Mouse (Mus musculus): Measurements from ENCODE around the gene Plekho2. TPM values are rescaled to one million over a fixed set of nuclear protein-coding genes. Genes with fewer than 3 reads are reported as not detected.

The Plekho2 gene
- total RNA-seq, 2 experiments from 2014 or later, result 5.6 to 8.4 TPM

DNA sequence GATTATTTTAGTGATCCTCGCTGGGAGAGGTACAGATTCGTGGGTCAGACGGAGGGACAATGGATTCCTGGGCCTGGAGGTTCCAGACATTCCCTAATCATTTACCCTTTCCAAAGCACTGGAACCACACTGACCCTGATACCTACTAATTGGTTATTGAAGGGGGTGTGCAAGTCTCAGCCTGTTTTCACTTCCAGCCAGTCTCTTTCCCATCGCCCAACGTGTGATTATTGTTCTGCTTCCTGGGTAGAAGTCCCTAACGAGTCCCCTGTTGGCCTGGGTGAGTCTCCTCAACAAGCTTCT lies 7.4 kb upstream of the Plekho2 start:
- no peak for DNase-seq (ENCODE audit: low spot score in 2 of 2)

GRCm38 (mm10) chr9:65586406-65587269 lies 6.8 kb upstream of the Plekho2 start, which contains the start of gene Pif1:
Pif1 (plus strand) TSS chr9:65587160.
- peak; percentile 62 to 78 for DNase-seq (ENCODE audit: low spot score in 2 of 2)

DNA sequence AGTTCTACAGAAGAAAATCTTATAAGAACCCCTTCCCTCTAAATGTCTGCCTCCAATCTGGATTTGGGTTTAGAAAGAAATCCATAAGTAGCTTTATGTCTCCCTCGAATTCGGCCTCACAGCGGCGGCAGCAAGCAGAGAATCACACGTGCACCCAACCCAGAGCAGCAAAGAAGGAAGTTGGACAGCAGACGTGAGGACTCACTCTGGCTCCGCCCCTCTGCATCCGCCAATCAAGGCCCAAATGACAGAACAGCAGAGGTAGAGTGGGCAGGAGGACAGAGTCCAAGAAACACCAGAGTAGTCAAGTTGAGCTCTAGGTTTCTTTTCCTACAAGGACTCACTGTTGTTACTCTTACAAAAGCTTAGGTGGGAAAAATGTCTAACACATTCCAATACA lies 3.2 kb upstream of the Plekho2 start:
- no peak for DNase-seq (ENCODE audit: low spot score in 2 of 2)

GRCm38 (mm10) chr9:65580401-65581256 lies 789 bp upstream of the Plekho2 start:
- peak; percentile 83 to 86 for DNase-seq (ENCODE audit: low spot score in 2 of 2)

GRCm38 (mm10) chr9:65578801-65579249 lies 1.0 kb downstream of the Plekho2 start:
- DNase-seq (ENCODE audit: low spot score in 2 of 2), result no peak

DNA sequence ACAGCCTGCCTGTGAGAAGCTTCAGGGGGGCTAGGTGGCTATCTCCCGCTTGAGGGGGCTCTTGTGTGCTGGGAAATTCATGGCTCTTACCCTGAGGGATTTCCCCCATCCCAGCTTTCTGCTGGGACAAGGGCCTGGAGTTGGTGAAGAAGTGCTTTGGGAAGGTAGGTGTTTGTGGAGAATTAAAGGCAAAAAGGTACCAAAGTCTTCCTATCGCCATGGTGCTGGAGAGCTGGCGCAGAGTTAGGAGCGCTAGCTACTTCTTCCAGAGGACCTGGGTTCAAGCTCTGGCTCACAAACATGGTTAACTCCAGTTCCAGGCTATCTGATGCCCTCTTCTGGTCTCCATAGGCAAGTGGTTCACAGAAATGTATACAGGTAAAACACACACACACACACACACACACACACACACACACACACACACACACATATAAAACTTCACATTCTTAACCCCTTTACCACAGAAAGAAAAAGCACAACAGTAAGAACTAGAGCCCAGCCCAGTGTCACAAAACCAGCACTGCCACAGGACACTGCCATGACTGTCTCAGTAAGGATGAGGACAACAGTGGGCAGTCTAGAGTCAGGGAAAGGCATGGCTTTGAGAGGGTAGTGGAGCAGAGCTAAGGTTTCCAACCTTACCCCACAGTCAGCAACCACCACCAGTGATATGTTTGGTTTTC lies 2.2 kb downstream of the Plekho2 start:
- no peak for DNase-seq (ENCODE audit: low spot score in 2 of 2)

- DNase-seq (ENCODE audit: low spot score in 2 of 2), result peak in 1 of 2 experiments; percentile 54
Measured at GRCm38 (mm10) chr9:65576861-65577510, 2.9 kb downstream of the Plekho2 start.

- DNase-seq (ENCODE audit: low spot score in 2 of 2), result no peak
Measured at GRCm38 (mm10) chr9:65575393-65576196, 4.2 kb downstream of the Plekho2 start.

- no peak for DNase-seq (ENCODE audit: low spot score in 2 of 2)
Measured at GRCm38 (mm10) chr9:65574513-65575392, 5.1 kb downstream of the Plekho2 start.

DNA sequence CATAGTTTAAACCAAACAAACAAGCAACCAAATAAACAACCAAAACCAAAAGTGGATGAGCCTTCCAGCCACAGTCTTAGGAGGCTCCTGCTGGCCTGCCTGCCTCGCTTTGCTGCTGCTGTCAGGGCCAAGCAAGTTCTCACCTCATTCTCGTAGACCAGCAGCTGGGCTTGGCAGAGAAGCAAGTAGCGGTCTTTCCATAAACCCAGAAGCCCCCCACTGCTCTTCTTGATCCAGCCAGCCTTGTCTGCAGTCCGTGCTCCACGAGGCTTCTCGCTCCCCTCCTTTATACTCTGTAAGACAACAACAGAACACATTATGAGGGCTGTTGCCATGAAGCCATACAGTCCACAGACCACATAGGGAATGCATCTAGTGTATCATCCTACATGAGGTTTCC lies 7.0 kb downstream of the Plekho2 start:
- DNase-seq (ENCODE audit: low spot score in 2 of 2), result no peak

DNA sequence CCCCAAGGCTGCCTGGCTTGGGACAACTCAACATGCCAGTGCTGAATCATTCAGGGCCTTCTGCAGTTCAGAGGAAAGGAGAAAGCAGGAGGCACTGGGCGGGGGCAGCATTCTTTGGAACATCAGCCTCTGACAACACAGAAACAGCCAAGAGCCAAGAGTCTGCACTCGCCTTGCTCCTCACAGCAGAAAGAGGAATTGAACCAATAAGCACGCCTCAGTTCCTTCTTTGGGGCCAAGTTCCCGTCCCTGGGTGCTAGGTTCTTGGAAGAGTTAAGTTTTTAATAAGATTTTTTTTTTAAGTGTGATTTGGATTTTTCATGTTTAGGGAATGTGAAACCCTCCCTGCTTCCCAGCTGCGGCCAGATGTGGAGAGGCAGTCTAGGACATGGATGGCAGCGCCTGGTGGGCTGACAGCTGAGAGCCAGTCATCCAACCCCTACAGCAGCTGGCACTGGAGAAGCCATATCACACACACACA lies 10.3 kb downstream of the Plekho2 start:
- no peak for DNase-seq (ENCODE audit: low spot score in 2 of 2)

DNA sequence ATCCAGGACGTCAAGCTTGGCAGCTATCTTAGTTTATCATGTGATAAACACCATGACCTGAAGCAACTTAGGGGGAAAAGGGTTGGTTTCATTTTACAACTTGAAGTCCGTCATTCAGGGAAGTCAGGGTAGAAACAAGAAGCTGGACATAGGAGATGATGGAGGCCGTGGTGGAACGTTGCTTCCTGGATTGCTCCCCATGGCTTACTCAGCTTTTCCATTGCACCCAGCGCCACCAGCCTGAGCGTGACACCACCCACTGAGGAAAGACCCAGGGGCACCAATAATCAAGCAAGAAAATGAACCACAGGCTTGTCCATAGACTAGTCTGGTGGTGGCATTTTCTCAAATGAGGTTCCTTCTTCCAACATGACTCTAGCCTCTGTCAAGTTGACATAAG lies 11.1 kb downstream of the Plekho2 start:
- DNase-seq (ENCODE audit: low spot score in 2 of 2), result no peak

GRCm38 (mm10) chr9:65564698-65565097 lies 15.1 kb downstream of the Plekho2 start:
- DNase-seq (ENCODE audit: low spot score in 2 of 2), result no peak

DNA sequence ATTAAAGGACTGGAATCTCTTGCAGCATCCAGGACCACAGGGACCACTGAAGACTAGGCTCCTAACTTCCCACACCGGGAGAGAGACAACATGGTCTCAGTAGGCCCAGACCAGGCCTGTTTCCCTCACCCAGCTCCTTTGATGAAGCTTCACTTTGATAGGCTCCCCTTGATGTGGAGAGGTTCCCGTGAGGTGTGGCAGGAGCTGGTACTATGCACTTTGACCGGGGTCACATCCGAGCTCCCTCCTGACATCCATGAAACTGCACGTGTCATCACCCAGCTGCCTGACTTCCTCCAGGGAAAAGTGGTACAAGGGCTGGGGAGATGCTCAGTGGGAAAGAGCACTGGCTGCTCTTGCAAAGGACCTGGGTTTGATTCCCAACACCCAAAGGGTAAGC lies 16.8 kb downstream of the Plekho2 start:
- no peak for DNase-seq (ENCODE audit: low spot score in 2 of 2)

GRCm38 (mm10) chr9:65562081-65562506 lies 17.7 kb downstream of the Plekho2 start:
- peak; percentile 65 to 66 for DNase-seq (ENCODE audit: low spot score in 2 of 2)

DNA sequence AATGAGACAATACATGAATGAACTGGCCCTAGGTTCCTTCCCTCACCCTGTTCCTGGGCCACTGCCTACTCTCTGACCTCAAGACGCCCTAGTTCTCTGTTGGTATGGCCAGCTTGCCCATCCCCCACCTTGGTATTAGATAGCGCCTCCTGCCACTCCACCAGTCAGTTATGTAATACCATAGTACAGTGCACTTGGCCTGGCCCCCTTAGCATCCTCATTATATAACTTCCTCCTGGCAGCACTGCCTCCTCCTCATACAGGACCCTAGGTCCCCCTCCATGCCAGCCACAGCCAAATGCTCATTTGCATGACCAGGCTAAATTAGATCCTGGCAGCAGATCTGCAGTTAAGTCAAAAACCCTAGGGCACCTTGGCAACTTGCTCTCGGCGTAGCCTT lies 18.8 kb downstream of the Plekho2 start:
- peak in 1 of 2 experiments; percentile 46 for DNase-seq (ENCODE audit: low spot score in 2 of 2)

DNA sequence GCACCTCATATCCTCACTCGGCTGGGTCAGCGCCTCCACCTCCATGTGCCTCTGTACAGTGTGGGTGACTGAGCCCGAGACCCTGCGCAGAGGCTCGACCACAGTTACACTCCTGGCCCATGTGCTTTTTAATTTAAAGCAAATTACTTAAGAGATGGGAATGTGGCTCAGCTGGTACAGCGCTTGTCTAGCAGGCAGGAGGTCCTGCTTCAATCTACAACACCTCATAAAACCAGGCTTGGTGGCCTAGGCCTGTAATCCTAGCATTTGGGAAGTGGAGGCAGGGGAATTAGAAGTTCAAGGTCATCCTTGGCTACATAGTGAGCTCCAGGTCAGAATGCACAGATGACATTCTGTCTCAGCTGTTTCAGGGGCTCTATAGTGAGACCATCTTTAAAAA lies 21.0 kb downstream of the Plekho2 start:
- DNase-seq (ENCODE audit: low spot score in 2 of 2), result no peak

DNA sequence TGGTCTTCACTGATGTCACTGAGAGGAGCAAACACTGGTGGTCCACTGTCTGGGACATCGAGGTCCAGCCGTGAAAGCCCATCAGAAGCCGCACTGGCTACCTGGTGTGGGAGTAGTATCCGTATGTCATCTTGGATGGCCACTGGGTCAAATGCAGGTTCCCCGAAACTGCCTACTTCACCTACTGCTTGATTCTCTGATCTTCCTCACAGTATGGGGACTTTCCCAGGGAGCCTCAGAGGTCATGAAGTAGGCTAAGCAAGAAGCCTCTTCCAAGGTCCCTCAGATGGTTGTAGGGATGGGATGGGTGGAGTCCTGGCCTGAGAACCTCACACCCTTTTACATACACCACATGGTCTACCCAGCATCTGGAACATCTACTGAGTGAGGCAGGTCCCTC lies 22.9 kb downstream of the Plekho2 start:
- no peak for DNase-seq (ENCODE audit: low spot score in 2 of 2)

- no peak for DNase-seq (ENCODE audit: low spot score in 2 of 2)
Measured at GRCm38 (mm10) chr9:65556349-65556748, 23.5 kb downstream of the Plekho2 start.

Measured in layer of hippocampus, postnatal 10 days (tissue).